Mouse (Mus musculus) lung, postnatal 0 days (tissue): Measurements from ENCODE around the gene Cacna1g. TPM values are rescaled to one million over a fixed set of nuclear protein-coding genes. Genes with fewer than 3 reads are reported as not detected.

Source experiments
- ATAC-seq: fragments of 200-750 bp; cut with Nextera tagmentation; 2 replicates; pipeline ENCODE4 v1.8.0; 2017; ENCODE audit warnings: moderate library complexity
- DNase-seq: peaks from one replicate; pipeline ENCODE4 v3.0.0-alpha.2; 2016; ENCODE audit warnings: low spot score
- H3K27ac ChIP-seq: fragments of 300-500 bp; sonication (generic); 2 replicates; pipeline ENCODE4 v1.5.1; 2014; ENCODE audit warnings: antibody characterized with exemption, mild to moderate bottlenecking, low read length, mixed read lengths
- H3K27me3 ChIP-seq: fragments of 300-500 bp; sonication (generic); replicated peaks from 2 replicates; pipeline ENCODE4 v1.6.1; 2014; ENCODE audit warnings: low read length, mixed read lengths; ENCODE audit not compliant: insufficient read depth
- H3K36me3 ChIP-seq: fragments of 300-500 bp; sonication (generic); 2 replicates; pipeline ENCODE4 v1.6.1; 2014; ENCODE audit warnings: low read length, mixed read lengths; ENCODE audit not compliant: insufficient read depth
- H3K4me1 ChIP-seq: fragments of 300-500 bp; sonication (generic); 2 replicates; pipeline ENCODE4 v1.6.1; 2014; ENCODE audit warnings: antibody characterized with exemption, low read depth, low read length, mixed read lengths; ENCODE audit not compliant: insufficient read depth
- H3K4me2 ChIP-seq: fragments of 300-500 bp; sonication (generic); replicated peaks from 2 replicates; pipeline ENCODE4 v1.6.1; 2014; ENCODE audit warnings: low read depth, mild to moderate bottlenecking, low read length, moderate library complexity, mixed read lengths
- H3K4me3 ChIP-seq: fragments of 300-500 bp; sonication (generic); 2 replicates; pipeline ENCODE4 v1.5.1; 2014; ENCODE audit warnings: low read depth, low read length
- H3K9ac ChIP-seq: fragments of 300-500 bp; sonication (generic); replicated peaks from 2 replicates; pipeline ENCODE4 v1.6.1; 2014; ENCODE audit warnings: low read depth, mild to moderate bottlenecking
- H3K9me3 ChIP-seq: fragments of 300-500 bp; sonication (generic); 2 replicates; pipeline ENCODE4 v1.6.1; 2016; ENCODE audit warnings: low read length, mixed read lengths
- CTCF ChIP-seq: IDR thresholded peaks from 2 replicates; pipeline ENCODE4 v1.5.1; 2016; ENCODE audit warnings: antibody characterized with exemption, mild to moderate bottlenecking
- EP300 ChIP-seq: IDR thresholded peaks from 2 replicates; pipeline ENCODE4 v1.6.1; 2016; ENCODE audit warnings: antibody characterized with exemption, mild to moderate bottlenecking, control low read depth
- WGBS: fragments of 180-500 bp; shearing (Covaris S2); extraction: QIAGEN DNeasy Blood & Tissue Kit; methylation state at CpG from one replicate; pipeline ENCODE4 v1.1.7; 2014; 5-methylcytosine and 5-hydroxymethylcytosine counted together
- polyA plus RNA-seq: library from polyadenylated mRNA; unstranded; fragments of >200 nt; fragmentation: Nextera tagmentation; extraction: Ambion mirVana; gene quantifications from 2 replicates; pipeline ENCODE4 v1.2.1, GENCODE M21; 2015

Cacna1g gene
- polyA plus RNA-seq, 1 experiment from 2014 or later = 1.4 TPM

GRCm38 (mm10) chr11:94499661-94500152 is 25.7 kb upstream of the Cacna1g start, which contains the start of gene Epn3:
Gene Epn3, minus strand, starts transcription at chr11:94499974.
- Histone ChIP-seq H3K4me3 (peak within 1 kb of the TSS; percentile 44), H3K4me2 (peak within 1 kb of the TSS; percentile 61), H3K9me3 (no peaks in the 10 kb centered on the region), H3K36me3 (no peaks in the 10 kb centered on the region), H3K4me1 (0 out of 2 replicates have a peak, but pooled peaks cover 2% of the 10 kb centered on the region), H3K9ac (peak within 1 kb of the TSS; percentile 56), H3K27me3 (no peaks in the 10 kb centered on the region), H3K27ac (peak within 1 kb of the TSS; percentile 94)
- ATAC-seq (peak; percentile 59), DNase-seq (peak; percentile 89)
- WGBS = 0% methylated on average over 23 of the region's 26 CpGs
- TF ChIP-seq CTCF = peak; percentile 34
- no peak for TF ChIP-seq EP300

- no peak for DNase-seq
Observed at GRCm38 (mm10) chr11:94499035-94499434, 25.0 kb upstream of the Cacna1g start.

GRCm38 (mm10) chr11:94498093-94498996 is 24.3 kb upstream of the Cacna1g start:
- peak; percentile 91 for DNase-seq
- Histone ChIP-seq H3K27ac (peak overlapping the region; percentile 94), H3K27me3 (no peaks in the 10 kb centered on the region), H3K9ac (peak overlapping the region; percentile 32), H3K4me1 (0 out of 2 replicates have a peak, but pooled peaks cover 2% of the 10 kb centered on the region), H3K36me3 (no peaks in the 10 kb centered on the region), H3K4me2 (peak overlapping the region; percentile 61), H3K4me3 (peak overlapping the region; percentile 44), H3K9me3 (no peaks in the 10 kb centered on the region)
- ATAC-seq = peak; percentile 76
- no peak for TF ChIP-seq EP300
- TF ChIP-seq CTCF = no peak
- 20% methylated on average over 19 of the region's 19 CpGs for WGBS

More at GRCm38 (mm10) chr11:94499035-94499434, 25.0 kb upstream of the Cacna1g start:
- Histone ChIP-seq H3K9ac (peak overlapping the region; percentile 56), H3K36me3 (no peaks in the 10 kb centered on the region), H3K9me3 (no peaks in the 10 kb centered on the region), H3K27ac (peak overlapping the region; percentile 94), H3K27me3 (no peaks in the 10 kb centered on the region), H3K4me3 (peak overlapping the region; percentile 44), H3K4me1 (0 out of 2 replicates have a peak, but pooled peaks cover 2% of the 10 kb centered on the region), H3K4me2 (peak overlapping the region; percentile 61)
- no peak for ATAC-seq
- WGBS = 0% methylated on average over 2 of the region's 2 CpGs
- TF ChIP-seq EP300 (no peak), CTCF (no peak)

- peak; percentile 84 for TF ChIP-seq EP300
- no peak for TF ChIP-seq CTCF
- H3K4me2 ChIP-seq = peak overlapping the region; percentile 30; the same call in 1 of the 2 replicates
- H3K9ac ChIP-seq = no peak overlapping the region
- H3K27me3 ChIP-seq = no peaks in the 10 kb centered on the region
- DNase-seq (peak; percentile 90), ATAC-seq (peak; percentile 74)
- peaks cover 4% of the 10 kb centered on the region; the same call in 1 of the 2 replicates for H3K4me1 ChIP-seq
- no peaks in the 10 kb centered on the region for H3K9me3 ChIP-seq
- H3K27ac ChIP-seq = peak overlapping the region; percentile 59; the same call in 1 of the 2 replicates
- H3K36me3 ChIP-seq = no peaks in the 10 kb centered on the region
- WGBS = 49% methylated on average over 3 of the region's 3 CpGs
- H3K4me3 ChIP-seq = no peak overlapping the region
Observed at GRCm38 (mm10) chr11:94495415-94495814, 21.4 kb upstream of the Cacna1g start.

- H3K4me2 ChIP-seq = no peak overlapping the region
- H3K4me1 ChIP-seq = peaks cover 4% of the 10 kb centered on the region; the same call in 1 of the 2 replicates
- TF ChIP-seq EP300 (no peak), CTCF (no peak)
- H3K27me3 ChIP-seq = no peaks in the 10 kb centered on the region
- ATAC-seq (no peak), DNase-seq (no peak)
- no peak overlapping the region for H3K9ac ChIP-seq
- no peaks in the 10 kb centered on the region for H3K36me3 ChIP-seq
- no peak overlapping the region for H3K4me3 ChIP-seq
- 51% methylated on average over 6 of the region's 7 CpGs for WGBS
- H3K27ac ChIP-seq = no peak overlapping the region
- H3K9me3 ChIP-seq = no peaks in the 10 kb centered on the region
Observed at GRCm38 (mm10) chr11:94491749-94492099, 17.7 kb upstream of the Cacna1g start.
